ENCODE assay signal across 9 mouse cellular contexts in genomic region chr2:118007539-118008427, GRCm38 (mm10).
DNase-seq lines count a peak whose midpoint lies in the region; ATAC-seq and TF ChIP-seq lines count a peak whose summit lies in the region.
"Had no signal": no experiment of that assay in that cellular context is flagged by ENCODE, and none has a peak within 500 bp of the region (broad histone marks: within the 10 kb centered on the region; RNA-seq: fewer than 3 reads in every experiment).

No protein-coding gene starts in this region.

- WGBS in forebrain, embryonic 14.5 days: 74% methylated on average over 10 of the region's 10 CpGs
- 71% methylated on average over 10 of the region's 10 CpGs for WGBS in forebrain, embryonic 15.5 days
- WGBS in heart, postnatal 0 days: 35% methylated on average over 10 of the region's 10 CpGs
- WGBS in limb, embryonic 14.5 days: 45% methylated on average over 10 of the region's 10 CpGs

- ATAC-seq in forebrain, embryonic 14.5 days: no peak
- no peak for ATAC-seq in forebrain, embryonic 15.5 days (replicated peaks)
- peak; percentile 57 for ATAC-seq in heart, postnatal 0 days (ENCODE audit: insufficient read depth, low read depth)
- ATAC-seq in limb, embryonic 14.5 days (ENCODE audit: low FRiP score, low read depth): no peak; the same call in 1 of the 2 replicates
- ATAC-seq in monocyte, adult 5-6 weeks (replicated peaks; ENCODE audit: insufficient number of reproducible peaks, low FRiP score, low TSS enrichment, poor library complexity, severe bottlenecking): peak; percentile 92

- H3K9me3 ChIP-seq in forebrain, embryonic 14.5 days (replicated peaks; ENCODE audit: control insufficient read depth, low read length): no peaks in the 10 kb centered on the region
- no peaks in the 10 kb centered on the region for H3K9me3 ChIP-seq in forebrain, embryonic 15.5 days
- H3K9me3 ChIP-seq in heart, postnatal 0 days (replicated peaks; ENCODE audit: control insufficient read depth, low read length): no peaks in the 10 kb centered on the region
- no peaks in the 10 kb centered on the region for H3K9me3 ChIP-seq in limb, embryonic 14.5 days (ENCODE audit: control insufficient read depth, low read length)
- H3K9me3 ChIP-seq: embryonic facial prominence, embryonic 15.5 days had no signal

- H3K27ac ChIP-seq in forebrain, embryonic 14.5 days (ENCODE audit: low read depth, low read length): no peak overlapping the region
- H3K27ac ChIP-seq in forebrain, embryonic 15.5 days (replicated peaks): no peak overlapping the region
- H3K27ac ChIP-seq in bone marrow macrophage, adult 2 months (ENCODE audit: insufficient read depth, low read depth, low read length): peak overlapping the region; percentile 96
- no peak overlapping the region for H3K27ac ChIP-seq in heart, postnatal 0 days (ENCODE audit: low read depth)
- no peak overlapping the region for H3K27ac ChIP-seq in limb, embryonic 14.5 days (replicated peaks; ENCODE audit: low read depth, low read length)
- H3K27ac ChIP-seq: embryonic facial prominence, embryonic 15.5 days had no signal

- H3K4me1 ChIP-seq in forebrain, embryonic 14.5 days (ENCODE audit: control insufficient read depth, insufficient read depth, low read length): no peaks in the 10 kb centered on the region
- H3K4me1 ChIP-seq in forebrain, embryonic 15.5 days: no peaks in the 10 kb centered on the region
- peaks cover 40% of the 10 kb centered on the region for H3K4me1 ChIP-seq in bone marrow macrophage, adult 2 months (ENCODE audit: control insufficient read depth, insufficient read depth, low read length)
- H3K4me1 ChIP-seq in heart, postnatal 0 days (ENCODE audit: control insufficient read depth, insufficient read depth): peaks cover 5% of the 10 kb centered on the region; the same call in 1 of the 2 replicates
- H3K4me1 ChIP-seq in limb, embryonic 14.5 days (ENCODE audit: control insufficient read depth, insufficient read depth, low read length): peaks cover 5% of the 10 kb centered on the region

- no peak for TF ChIP-seq EP300 in heart, postnatal 0 days (IDR thresholded peaks at IDR 0.05; ENCODE audit: low read depth)

- no peaks in the 10 kb centered on the region for H3K27me3 ChIP-seq in forebrain, embryonic 14.5 days (replicated peaks; ENCODE audit: control insufficient read depth, insufficient read depth, low read length)
- H3K27me3 ChIP-seq in forebrain, embryonic 15.5 days: no peaks in the 10 kb centered on the region
- H3K27me3 ChIP-seq in heart, postnatal 0 days (ENCODE audit: control insufficient read depth, insufficient read depth, low read length): no peaks in the 10 kb centered on the region
- no peaks in the 10 kb centered on the region for H3K27me3 ChIP-seq in limb, embryonic 14.5 days (ENCODE audit: control insufficient read depth, insufficient read depth, low read length)
- H3K27me3 ChIP-seq: embryonic facial prominence, embryonic 15.5 days had no signal

- peak; percentile 1 for DNase-seq in forebrain, embryonic 14.5 days (ENCODE audit: low spot score)
- DNase-seq in heart, postnatal 0 days (ENCODE audit: low spot score): peak; percentile 21
- peak; percentile 39 for DNase-seq in limb, embryonic 14.5 days (ENCODE audit: low spot score)
- DNase-seq in B cell, adult 2 months: no peak
- no peak for DNase-seq in gastrocnemius, postnatal 14 days

- no peak overlapping the region for H3K4me2 ChIP-seq in forebrain, embryonic 14.5 days (ENCODE audit: low read length)
- H3K4me2 ChIP-seq in forebrain, embryonic 15.5 days (replicated peaks): no peak overlapping the region
- peak overlapping the region; percentile 32 for H3K4me2 ChIP-seq in heart, postnatal 0 days (ENCODE audit: low read depth, low read length)
- no peak overlapping the region for H3K4me2 ChIP-seq in limb, embryonic 14.5 days (replicated peaks; ENCODE audit: low read depth, low read length, severe bottlenecking)
- H3K4me2 ChIP-seq: embryonic facial prominence, embryonic 15.5 days had no signal

- no peak for TF ChIP-seq POLR2A in bone marrow macrophage, adult 2 months (IDR thresholded peaks at IDR 0.05; ENCODE audit: borderline replicate concordance, low read depth, low read length)
- no peak for TF ChIP-seq POLR2A in limb, embryonic 14.5 days (IDR thresholded peaks at IDR 0.05; ENCODE audit: borderline replicate concordance, extremely low read depth, insufficient read depth, insufficient read length)

- intact Hi-C loops in gastrocnemius, postnatal 14 days (cut with DNase I; ENCODE audit: low total_unique reads): no loop called here

- TF ChIP-seq CTCF in bone marrow macrophage, adult 2 months (IDR thresholded peaks at IDR 0.05; ENCODE audit: low read depth, low read length): no peak
- TF ChIP-seq CTCF in heart, postnatal 0 days (IDR thresholded peaks at IDR 0.05; ENCODE audit: low read depth): no peak

- no peak overlapping the region for H3K9ac ChIP-seq in forebrain, embryonic 14.5 days (ENCODE audit: low read length)
- H3K9ac ChIP-seq in forebrain, embryonic 15.5 days (replicated peaks): no peak overlapping the region
- H3K9ac ChIP-seq in heart, postnatal 0 days (replicated peaks; ENCODE audit: low read depth, low read length): no peak overlapping the region
- no peak overlapping the region for H3K9ac ChIP-seq in limb, embryonic 14.5 days (ENCODE audit: low read depth, low read length, severe bottlenecking)
- H3K9ac ChIP-seq: embryonic facial prominence, embryonic 15.5 days had no signal

- no peaks in the 10 kb centered on the region for H3K36me3 ChIP-seq in forebrain, embryonic 14.5 days (ENCODE audit: control insufficient read depth, insufficient read depth, low read length)
- H3K36me3 ChIP-seq in forebrain, embryonic 15.5 days: no peaks in the 10 kb centered on the region
- H3K36me3 ChIP-seq in heart, postnatal 0 days (replicated peaks; ENCODE audit: control insufficient read depth, insufficient read depth, low read length): no peaks in the 10 kb centered on the region
- no peaks in the 10 kb centered on the region for H3K36me3 ChIP-seq in limb, embryonic 14.5 days (ENCODE audit: control insufficient read depth, insufficient read depth, low read length)
- H3K36me3 ChIP-seq: embryonic facial prominence, embryonic 15.5 days had no signal

- no peak overlapping the region for H3K4me3 ChIP-seq in forebrain, embryonic 14.5 days (ENCODE audit: low read depth, low read length)
- no peak overlapping the region for H3K4me3 ChIP-seq in forebrain, embryonic 15.5 days
- H3K4me3 ChIP-seq in bone marrow macrophage, adult 2 months (ENCODE audit: insufficient read depth, low read length): peak overlapping the region; percentile 32
- no peak overlapping the region for H3K4me3 ChIP-seq in heart, postnatal 0 days (ENCODE audit: low read depth, low read length)
- H3K4me3 ChIP-seq in limb, embryonic 14.5 days (replicated peaks; ENCODE audit: low read length): no peak overlapping the region
- H3K4me3 ChIP-seq: embryonic facial prominence, embryonic 15.5 days had no signal

Comparison
In these comparisons a context has a peak if more than half of its experiments do, and no peak if none do; other contexts are left out.
1. ATAC-seq: peak in heart, postnatal 0 days (single experiment) and monocyte, adult 5-6 weeks (single experiment); none in forebrain, embryonic 14.5 days (single experiment), forebrain, embryonic 15.5 days (single experiment) and limb, embryonic 14.5 days (single experiment).
2. DNase-seq: peak in forebrain, embryonic 14.5 days (single experiment), heart, postnatal 0 days (single experiment) and limb, embryonic 14.5 days (single experiment); none in B cell, adult 2 months (0 of 2) and gastrocnemius, postnatal 14 days (single experiment).